Mouse (Mus musculus): ENCODE data around the gene Elovl7.
A peak's percentile ranks its signal among the peaks of the same experiment; 100 is the strongest.

Gene Elovl7

DNA sequence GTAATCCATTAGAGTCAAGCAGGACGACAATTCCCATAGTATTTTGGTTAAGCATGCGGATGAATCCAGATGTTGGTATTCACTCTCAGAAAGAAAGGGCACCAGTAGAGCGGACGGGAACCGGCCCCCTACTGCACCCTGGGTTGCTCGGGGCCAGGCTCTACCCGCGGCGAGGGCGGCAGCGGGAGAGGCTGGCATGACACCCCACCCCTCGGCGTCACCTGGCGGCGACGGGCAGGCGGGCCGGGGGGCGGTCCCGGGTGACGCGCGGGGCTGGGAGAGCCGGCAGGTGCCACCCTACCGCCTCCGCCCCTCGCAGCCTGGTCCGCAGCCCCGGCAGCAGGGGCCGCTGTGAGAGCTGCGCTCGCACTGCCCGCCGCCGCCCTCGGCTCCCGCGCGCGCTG, at the start of gene Elovl7:
Gene Elovl7, plus strand, starts transcription at position 324 of the 404 bp plus-strand sequence.
- peak; percentile 57 for DNase-seq (ENCODE audit: low spot score)

DNA sequence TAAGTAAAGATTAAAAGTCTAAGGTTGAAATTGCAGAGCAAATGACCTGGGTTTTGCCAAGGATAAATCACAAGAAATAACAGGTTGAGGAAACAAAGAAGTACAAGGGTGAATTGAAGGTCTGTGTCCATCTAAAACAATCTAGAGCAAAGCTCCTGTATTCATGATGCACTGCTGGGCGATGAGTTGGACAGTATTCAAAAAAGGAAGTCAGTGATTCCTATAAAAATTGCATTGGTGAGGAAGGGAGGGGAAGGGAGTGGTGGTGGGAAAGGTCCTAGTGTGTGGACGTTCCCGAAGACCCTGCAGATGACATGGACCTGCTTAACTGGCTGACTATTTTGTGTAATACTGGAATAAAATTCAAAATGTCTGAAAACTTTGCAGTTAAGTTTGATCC, 49.6 kb upstream of the Elovl7 start:
- no peak for DNase-seq (ENCODE audit: low spot score)

- DNase-seq (ENCODE audit: low spot score): no peak
Observed at GRCm38 (mm10) chr13:108170002-108170401, 44.2 kb upstream of the Elovl7 start.

DNA sequence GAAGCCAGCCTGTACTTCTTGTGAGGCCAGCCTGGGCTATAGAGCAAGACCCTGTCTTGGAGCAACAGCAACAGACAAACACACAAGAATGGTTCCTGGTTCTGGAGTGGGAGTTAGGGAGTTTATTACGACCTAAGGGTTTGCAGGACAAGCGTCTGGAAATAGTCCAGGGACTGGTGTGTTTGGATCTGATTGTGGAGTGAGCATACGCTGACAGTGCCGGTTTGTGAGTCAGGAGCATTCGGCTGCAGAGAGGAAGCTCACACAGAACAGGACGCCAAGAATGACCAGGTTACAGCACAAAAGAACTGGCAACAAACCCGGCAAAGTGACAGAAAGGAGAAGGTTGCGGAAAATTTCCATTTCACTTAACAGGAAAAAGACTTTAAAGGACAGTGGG, 43.7 kb upstream of the Elovl7 start:
- DNase-seq (ENCODE audit: low spot score): no peak

DNA sequence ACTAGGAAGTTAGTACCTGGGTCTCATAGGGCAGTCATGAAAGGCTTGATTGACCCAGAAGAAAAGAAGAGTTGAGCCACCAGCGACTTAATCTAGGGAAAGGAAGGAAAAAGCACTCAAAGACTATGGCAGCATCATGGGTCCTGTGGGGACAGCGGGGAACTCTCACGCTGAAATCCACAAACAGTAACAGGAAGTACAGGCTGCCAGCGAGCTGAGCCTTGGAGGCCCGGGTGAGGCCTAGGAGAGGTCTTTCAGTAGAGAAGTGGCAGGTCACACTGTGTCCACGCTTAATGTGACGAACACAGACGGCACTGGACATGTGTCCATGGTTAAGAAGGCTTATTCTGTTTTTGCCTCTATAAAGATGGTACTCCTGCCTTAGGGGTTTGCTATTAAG, 34.6 kb upstream of the Elovl7 start:
- DNase-seq (ENCODE audit: low spot score): no peak

DNA sequence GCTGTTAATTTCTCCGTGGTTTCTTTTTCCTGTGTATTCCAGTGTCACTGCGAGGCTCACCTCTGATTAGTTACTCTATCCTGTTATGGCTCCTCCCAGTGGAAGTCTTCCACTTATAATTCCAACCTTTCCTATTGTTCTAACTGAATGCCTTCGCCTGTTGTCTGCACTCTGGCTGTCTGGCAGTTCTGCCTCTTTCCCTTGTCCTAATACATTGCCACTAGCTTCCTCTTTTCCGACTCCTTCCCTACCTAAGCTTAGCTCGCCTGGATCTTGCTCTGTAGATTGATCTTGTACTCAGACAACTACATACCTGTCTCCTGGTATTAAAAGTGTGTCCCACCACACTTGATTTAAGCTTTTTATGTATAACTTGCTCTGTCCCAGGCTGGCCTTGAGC, 33.4 kb upstream of the Elovl7 start:
- DNase-seq (ENCODE audit: low spot score): no peak

GRCm38 (mm10) chr13:108184743-108185255, 29.4 kb upstream of the Elovl7 start:
- DNase-seq (ENCODE audit: low spot score): no peak

DNA sequence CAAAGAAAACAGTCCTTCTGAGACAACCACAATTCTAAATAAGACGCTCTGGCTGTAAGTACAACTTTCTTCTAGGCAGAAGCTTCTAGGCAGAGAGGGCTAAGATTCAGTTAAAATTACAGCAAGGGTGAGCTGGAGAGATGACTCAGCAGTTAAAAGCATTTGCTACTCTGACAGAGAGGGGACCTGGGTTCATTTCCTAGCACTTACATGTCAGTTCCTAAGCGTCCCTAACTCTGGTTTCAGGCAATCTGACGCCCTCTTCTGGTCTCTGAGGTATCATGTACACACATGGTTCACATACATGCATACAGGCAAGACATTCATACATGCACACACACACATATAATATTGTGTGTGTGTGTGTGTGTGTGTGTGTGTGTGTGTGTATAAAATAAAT, 28.7 kb upstream of the Elovl7 start:
- DNase-seq (ENCODE audit: low spot score): no peak

GRCm38 (mm10) chr13:108187994-108188393, 26.2 kb upstream of the Elovl7 start:
- DNase-seq (ENCODE audit: low spot score): no peak

DNA sequence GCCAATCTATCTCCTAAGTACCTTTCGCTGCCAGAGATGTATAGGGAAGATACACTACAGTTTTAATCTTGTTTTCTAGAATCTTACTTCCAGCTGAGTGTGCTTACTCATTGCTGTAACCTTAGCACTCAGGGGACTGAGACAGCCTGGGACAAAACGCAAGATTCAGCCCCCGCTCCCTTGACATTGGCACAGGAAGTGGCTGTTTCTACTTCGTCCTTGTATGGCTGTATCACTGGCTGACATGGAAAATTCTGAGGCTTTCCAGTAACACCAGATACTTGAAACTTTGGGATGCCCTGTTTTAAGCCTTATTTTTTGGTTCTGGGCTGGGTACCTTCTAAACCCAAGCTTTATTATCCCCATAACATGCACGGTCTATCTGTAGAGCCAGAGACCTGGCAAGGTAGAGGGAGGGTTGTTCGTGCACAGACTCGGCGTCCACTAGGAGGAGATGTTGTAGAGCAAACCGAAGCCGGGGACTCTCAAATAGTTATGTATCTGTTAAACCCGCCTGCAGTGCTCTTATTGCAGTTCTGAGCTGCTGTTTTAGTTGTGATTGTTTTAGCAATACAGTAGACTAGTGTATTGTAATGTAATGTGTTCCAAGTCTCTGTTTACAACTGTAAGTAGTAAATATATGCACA, 23.0 kb upstream of the Elovl7 start:
- DNase-seq (ENCODE audit: low spot score): peak; percentile 17

DNA sequence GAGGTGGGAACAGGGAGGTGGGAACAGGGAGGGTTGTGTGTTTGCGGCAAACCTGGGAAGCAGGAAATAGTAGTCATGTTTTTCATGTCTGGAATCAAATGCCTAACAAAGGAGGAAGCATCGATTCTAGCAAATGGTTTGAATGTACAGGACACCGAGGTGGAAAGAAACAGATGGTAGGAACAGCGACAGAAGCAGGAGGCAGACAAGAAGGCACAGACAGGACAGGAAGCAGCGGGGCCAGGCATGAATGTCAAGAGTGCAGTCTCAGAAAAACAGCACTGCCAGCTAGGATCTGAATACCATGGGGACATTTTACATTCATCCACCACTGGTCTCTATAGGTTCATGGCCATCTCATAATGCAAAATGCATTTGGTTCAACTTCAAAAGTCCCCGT, 18.7 kb upstream of the Elovl7 start:
- no peak for DNase-seq (ENCODE audit: low spot score)

DNA sequence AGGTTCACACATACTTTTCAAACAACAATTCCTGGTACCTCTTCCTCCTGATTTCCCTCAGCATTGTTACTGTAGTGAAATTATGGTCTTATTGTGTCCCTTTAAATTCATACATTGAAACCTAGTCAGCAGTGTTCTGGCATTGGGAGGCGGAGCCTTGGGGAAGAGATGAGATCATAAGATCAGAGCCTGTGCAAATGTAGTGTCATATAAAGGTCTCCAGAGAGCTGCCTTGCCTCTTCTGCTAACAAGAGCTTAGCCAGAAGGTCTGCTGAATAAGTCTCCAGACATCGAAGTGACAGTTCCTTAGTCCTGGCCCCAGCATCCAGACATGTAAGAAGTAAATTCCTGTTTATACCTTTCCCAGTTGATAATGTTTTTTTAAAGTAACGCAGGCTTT, 9.3 kb upstream of the Elovl7 start:
- no peak for DNase-seq (ENCODE audit: low spot score)

DNA sequence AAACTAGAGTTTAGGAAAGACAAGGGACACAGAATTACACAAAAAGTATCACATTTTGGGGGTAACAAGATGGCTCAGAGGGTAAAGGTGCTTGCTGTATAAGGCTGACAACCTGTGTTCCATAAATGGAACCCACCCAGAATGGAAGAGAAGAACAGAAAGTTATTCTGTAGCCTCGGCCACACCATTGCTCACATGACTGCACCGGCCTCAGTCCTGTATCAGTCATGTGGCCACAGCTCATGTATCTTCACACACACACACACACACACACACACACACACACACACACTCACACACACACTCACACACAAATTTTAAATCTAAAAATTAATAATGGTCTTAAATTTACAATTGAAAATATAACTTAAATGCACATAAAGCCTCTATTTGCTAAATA, 6.8 kb upstream of the Elovl7 start:
- DNase-seq (ENCODE audit: low spot score): no peak

- no peak for DNase-seq (ENCODE audit: low spot score)
Observed at GRCm38 (mm10) chr13:108208090-108208489, 6.1 kb upstream of the Elovl7 start.

GRCm38 (mm10) chr13:108210960-108211359, 3.2 kb upstream of the Elovl7 start:
- DNase-seq (ENCODE audit: low spot score): no peak

DNA sequence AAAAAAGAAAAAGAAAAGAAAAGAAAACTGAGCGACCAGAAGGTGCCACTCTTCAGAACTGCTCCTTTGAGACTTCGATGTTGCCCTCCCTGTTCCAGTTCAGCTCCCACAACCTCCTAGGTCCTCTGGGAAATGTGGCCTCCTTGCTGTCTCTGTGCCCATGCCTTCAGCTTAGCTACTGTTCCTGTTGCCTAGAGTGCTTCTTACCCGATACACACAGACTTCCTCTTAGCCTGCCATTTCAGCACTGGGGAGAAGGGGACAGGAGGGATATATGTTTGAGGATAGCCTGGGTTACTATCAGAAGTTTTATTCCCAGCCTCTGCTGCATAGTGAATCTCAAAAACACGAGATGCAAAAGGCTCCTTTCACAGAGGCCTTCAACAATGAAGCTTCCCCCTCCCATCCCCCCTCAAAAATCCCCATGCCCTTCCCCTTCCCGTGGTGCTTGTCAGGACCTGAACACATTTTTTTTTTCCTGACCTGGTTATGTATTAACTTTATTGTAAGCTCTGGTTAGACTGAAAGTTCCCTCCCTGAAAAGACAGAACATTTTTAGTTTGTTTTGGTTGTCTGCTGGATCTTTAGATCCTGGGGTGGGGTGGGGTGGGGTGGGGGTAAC, 1.7 kb upstream of the Elovl7 start:
- DNase-seq (ENCODE audit: low spot score): no peak

- peak; percentile 28 for DNase-seq (ENCODE audit: low spot score)
Observed at GRCm38 (mm10) chr13:108214485-108215107, 392 bp downstream of the Elovl7 start.

DNA sequence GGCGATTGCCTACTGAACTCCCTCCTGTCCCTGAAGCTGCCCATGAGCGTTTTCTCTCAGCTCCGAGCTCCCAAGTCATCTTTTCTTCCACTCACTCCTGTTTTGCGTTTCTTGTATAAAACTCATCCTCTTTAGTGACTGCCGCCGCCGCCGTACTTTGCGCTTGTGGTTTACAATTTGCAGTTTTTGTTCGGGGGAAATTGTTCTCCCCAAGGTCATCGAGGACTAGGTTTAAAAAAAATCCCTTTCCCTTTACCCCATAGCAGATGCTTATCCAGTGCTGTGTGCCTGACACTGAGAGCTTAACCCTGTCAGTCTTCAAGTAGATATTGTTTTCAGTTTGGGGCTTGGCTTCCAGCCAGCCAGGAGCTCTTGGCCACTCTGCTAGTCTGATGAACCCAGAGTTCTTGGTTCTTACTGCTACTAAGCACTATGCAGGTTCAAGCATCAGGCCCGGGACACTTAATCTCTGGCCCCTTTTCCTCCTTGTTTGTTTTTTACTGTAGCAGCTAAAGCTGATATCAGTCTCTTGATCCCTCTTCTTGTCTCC, 1.1 kb downstream of the Elovl7 start:
- no peak for DNase-seq (ENCODE audit: low spot score)

GRCm38 (mm10) chr13:108219773-108220172, 5.6 kb downstream of the Elovl7 start:
- DNase-seq (ENCODE audit: low spot score): no peak

- DNase-seq (ENCODE audit: low spot score): no peak
Observed at GRCm38 (mm10) chr13:108229191-108229590, 15.0 kb downstream of the Elovl7 start.

DNA sequence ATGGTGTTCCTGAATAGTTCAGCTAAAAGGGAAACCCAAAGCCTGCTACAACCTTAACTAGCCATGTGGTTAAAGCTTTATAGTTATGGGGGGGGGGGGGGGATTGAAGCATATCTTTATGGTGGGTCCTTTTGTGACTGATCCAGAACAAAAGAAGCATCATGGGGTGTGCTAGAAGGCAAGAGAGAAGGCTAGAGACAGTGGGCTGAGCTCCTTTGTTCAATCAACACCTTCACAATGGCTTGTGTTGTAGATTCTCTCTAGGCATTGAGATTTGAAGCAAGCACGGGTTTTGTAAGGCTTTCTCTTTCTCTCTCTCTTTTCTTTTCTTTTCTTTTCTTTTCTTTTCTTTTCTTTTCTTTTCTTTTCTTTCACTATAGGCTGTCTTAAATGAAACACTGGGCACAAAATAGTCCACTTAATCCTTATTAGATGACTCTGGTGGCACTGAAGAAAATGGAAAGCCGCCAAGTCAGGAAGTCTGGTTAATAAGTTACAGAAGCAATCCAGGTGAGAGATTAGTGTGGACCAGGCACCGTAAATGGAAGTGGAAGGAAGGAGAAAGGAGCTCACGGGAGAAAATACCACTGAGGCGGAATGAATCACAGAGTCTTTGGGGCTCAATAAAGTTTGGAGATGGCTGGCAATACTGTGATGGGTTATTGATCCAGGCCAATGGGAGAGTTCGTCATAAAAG, 15.6 kb downstream of the Elovl7 start:
- DNase-seq (ENCODE audit: low spot score): no peak

GRCm38 (mm10) chr13:108240012-108240411, 25.8 kb downstream of the Elovl7 start:
- DNase-seq (ENCODE audit: low spot score): no peak

Data from testis, postnatal 14 days (tissue).